Mouse (Mus musculus): ENCODE measurements around the gene Kansl1l. TPM values are rescaled to one million over a fixed set of nuclear protein-coding genes. Genes with fewer than 3 reads are reported as not detected.

The Kansl1l gene
- polyA plus RNA-seq, 1 experiment = not detected

GRCm38 (mm10) chr1:66804710-66805109 lies 12.7 kb downstream of the Kansl1l start:
- TF ChIP-seq CTCF (IDR thresholded peaks at IDR 0.05; ENCODE audit: insufficient read depth, low read depth, low read length) (no peak), POLR2A (IDR thresholded peaks at IDR 0.05; ENCODE audit: insufficient read depth, low read depth, low read length) (no peak)
- Histone ChIP-seq H3K4me1 (ENCODE audit: control insufficient read depth, insufficient read depth, low read length) (no peaks in the 10 kb centered on the region), H3K4me3 (ENCODE audit: insufficient read depth, low read depth, low read length) (no peak overlapping the region), H3K27ac (ENCODE audit: insufficient read depth, low read depth, low read length) (no peak overlapping the region)
- WGBS = 73% methylated on average over 5 of the region's 5 CpGs

GRCm38 (mm10) chr1:66797962-66798361 lies 19.4 kb downstream of the Kansl1l start:
- no peaks in the 10 kb centered on the region for H3K4me1 ChIP-seq (ENCODE audit: control insufficient read depth, insufficient read depth, low read length)
- H3K27ac ChIP-seq (ENCODE audit: insufficient read depth, low read depth, low read length) = no peak overlapping the region
- WGBS = 98% methylated on average over 2 of the region's 2 CpGs
- TF ChIP-seq CTCF (IDR thresholded peaks at IDR 0.05; ENCODE audit: insufficient read depth, low read depth, low read length) (no peak), POLR2A (IDR thresholded peaks at IDR 0.05; ENCODE audit: insufficient read depth, low read depth, low read length) (no peak)
- H3K4me3 ChIP-seq (ENCODE audit: insufficient read depth, low read depth, low read length) = no peak overlapping the region

GRCm38 (mm10) chr1:66792838-66793466 lies 24.4 kb downstream of the Kansl1l start:
- no peak for TF ChIP-seq CTCF (IDR thresholded peaks at IDR 0.05; ENCODE audit: insufficient read depth, low read depth, low read length)
- TF ChIP-seq POLR2A (IDR thresholded peaks at IDR 0.05; ENCODE audit: insufficient read depth, low read depth, low read length) = no peak
- 88% methylated on average over 2 of the region's 2 CpGs for WGBS
- Histone ChIP-seq H3K27ac (ENCODE audit: insufficient read depth, low read depth, low read length) (no peak overlapping the region), H3K4me3 (ENCODE audit: insufficient read depth, low read depth, low read length) (no peak overlapping the region), H3K4me1 (ENCODE audit: control insufficient read depth, insufficient read depth, low read length) (no peaks in the 10 kb centered on the region)

- H3K27ac ChIP-seq (ENCODE audit: insufficient read depth, low read depth, low read length) = no peak overlapping the region
- H3K4me3 ChIP-seq (ENCODE audit: insufficient read depth, low read depth, low read length) = no peak overlapping the region
- no peaks in the 10 kb centered on the region for H3K4me1 ChIP-seq (ENCODE audit: control insufficient read depth, insufficient read depth, low read length)
- 71% methylated on average over 2 of the region's 2 CpGs for WGBS
- TF ChIP-seq POLR2A (IDR thresholded peaks at IDR 0.05; ENCODE audit: insufficient read depth, low read depth, low read length) (no peak), CTCF (IDR thresholded peaks at IDR 0.05; ENCODE audit: insufficient read depth, low read depth, low read length) (no peak)
Measured at GRCm38 (mm10) chr1:66782296-66782695, 35.1 kb downstream of the Kansl1l start.

- Histone ChIP-seq H3K4me1 (ENCODE audit: control insufficient read depth, insufficient read depth, low read length) (no peaks in the 10 kb centered on the region), H3K27ac (ENCODE audit: insufficient read depth, low read depth, low read length) (no peak overlapping the region), H3K4me3 (ENCODE audit: insufficient read depth, low read depth, low read length) (no peak overlapping the region)
- TF ChIP-seq POLR2A (IDR thresholded peaks at IDR 0.05; ENCODE audit: insufficient read depth, low read depth, low read length) (no peak), CTCF (IDR thresholded peaks at IDR 0.05; ENCODE audit: insufficient read depth, low read depth, low read length) (no peak)
- WGBS = 85% methylated on average over 4 of the region's 4 CpGs
Measured at GRCm38 (mm10) chr1:66781027-66781426, 36.3 kb downstream of the Kansl1l start.

- Histone ChIP-seq H3K4me1 (ENCODE audit: control insufficient read depth, insufficient read depth, low read length) (no peaks in the 10 kb centered on the region), H3K4me3 (ENCODE audit: insufficient read depth, low read depth, low read length) (no peak overlapping the region), H3K27ac (ENCODE audit: insufficient read depth, low read depth, low read length) (no peak overlapping the region)
- 91% methylated on average over 1 of the region's 1 CpGs for WGBS
- no peak for TF ChIP-seq POLR2A (IDR thresholded peaks at IDR 0.05; ENCODE audit: insufficient read depth, low read depth, low read length)
- TF ChIP-seq CTCF (IDR thresholded peaks at IDR 0.05; ENCODE audit: insufficient read depth, low read depth, low read length) = no peak
Measured at GRCm38 (mm10) chr1:66778798-66779197, 38.6 kb downstream of the Kansl1l start.

GRCm38 (mm10) chr1:66777878-66778277 lies 39.5 kb downstream of the Kansl1l start:
- no peak overlapping the region for H3K27ac ChIP-seq (ENCODE audit: insufficient read depth, low read depth, low read length)
- no peaks in the 10 kb centered on the region for H3K4me1 ChIP-seq (ENCODE audit: control insufficient read depth, insufficient read depth, low read length)
- no peak overlapping the region for H3K4me3 ChIP-seq (ENCODE audit: insufficient read depth, low read depth, low read length)
- 29% methylated on average over 2 of the region's 2 CpGs for WGBS
- TF ChIP-seq POLR2A (IDR thresholded peaks at IDR 0.05; ENCODE audit: insufficient read depth, low read depth, low read length) (no peak), CTCF (IDR thresholded peaks at IDR 0.05; ENCODE audit: insufficient read depth, low read depth, low read length) (no peak)

GRCm38 (mm10) chr1:66768764-66769163 lies 48.6 kb downstream of the Kansl1l start:
- no peak for TF ChIP-seq CTCF (IDR thresholded peaks at IDR 0.05; ENCODE audit: insufficient read depth, low read depth, low read length)
- no peak for TF ChIP-seq POLR2A (IDR thresholded peaks at IDR 0.05; ENCODE audit: insufficient read depth, low read depth, low read length)
- Histone ChIP-seq H3K27ac (ENCODE audit: insufficient read depth, low read depth, low read length) (no peak overlapping the region), H3K4me1 (ENCODE audit: control insufficient read depth, insufficient read depth, low read length) (no peaks in the 10 kb centered on the region), H3K4me3 (ENCODE audit: insufficient read depth, low read depth, low read length) (no peak overlapping the region)
- WGBS = 92% methylated on average over 1 of the region's 1 CpGs

- Histone ChIP-seq H3K27ac (ENCODE audit: insufficient read depth, low read depth, low read length) (no peak overlapping the region), H3K4me3 (ENCODE audit: insufficient read depth, low read depth, low read length) (no peak overlapping the region), H3K4me1 (ENCODE audit: control insufficient read depth, insufficient read depth, low read length) (no peaks in the 10 kb centered on the region)
- WGBS = 81% methylated on average over 1 of the region's 1 CpGs
- no peak for TF ChIP-seq CTCF (IDR thresholded peaks at IDR 0.05; ENCODE audit: insufficient read depth, low read depth, low read length)
- TF ChIP-seq POLR2A (IDR thresholded peaks at IDR 0.05; ENCODE audit: insufficient read depth, low read depth, low read length) = no peak
Measured at GRCm38 (mm10) chr1:66730581-66730980, 86.8 kb downstream of the Kansl1l start.

All from olfactory bulb, adult 2 months (tissue).